Mouse (Mus musculus) neural tube, embryonic 15.5 days (tissue): Measurements from ENCODE around the gene Ptpn22. TPM values are rescaled to one million over a fixed set of nuclear protein-coding genes. Genes with fewer than 3 reads are reported as not detected.
"Not testable (repeated sequence)": the region's sequence is repeated elsewhere in the genome, so short reads cannot be mapped to it uniquely, and the experiment has no call there.

Source experiments
- ATAC-seq: fragments of 200-750 bp; cut with Nextera tagmentation; 2 replicates; pipeline ENCODE4 v1.8.0; 2017; ENCODE audit warnings: mild to moderate bottlenecking, moderate TSS enrichment, moderate library complexity; ENCODE audit not compliant: low FRiP score
- H3K27ac ChIP-seq: fragments of 300-500 bp; sonication (generic); replicated peaks from 2 replicates; pipeline ENCODE4 v1.5.1; 2015; ENCODE audit warnings: mild to moderate bottlenecking, inconsistent platforms
- H3K27me3 ChIP-seq: fragments of 300-500 bp; sonication (generic); replicated peaks from 2 replicates; pipeline ENCODE4 v1.6.1; 2015; ENCODE audit warnings: inconsistent platforms
- H3K36me3 ChIP-seq: fragments of 300-500 bp; sonication (generic); 2 replicates; pipeline ENCODE4 v1.6.1; 2015; ENCODE audit warnings: inconsistent platforms
- H3K4me1 ChIP-seq: fragments of 300-500 bp; sonication (generic); 2 replicates; pipeline ENCODE4 v1.6.1; 2015; ENCODE audit warnings: inconsistent platforms
- H3K4me2 ChIP-seq: fragments of 300-500 bp; sonication (generic); 2 replicates; pipeline ENCODE4 v1.6.1; 2015; ENCODE audit warnings: inconsistent platforms, mild to moderate bottlenecking, moderate library complexity
- H3K4me3 ChIP-seq: fragments of 300-500 bp; sonication (generic); replicated peaks from 2 replicates; pipeline ENCODE4 v1.5.1; 2015; ENCODE audit warnings: mild to moderate bottlenecking, inconsistent platforms
- H3K9ac ChIP-seq: fragments of 300-500 bp; sonication (generic); replicated peaks from 2 replicates; pipeline ENCODE4 v1.6.1; 2015; ENCODE audit warnings: mild to moderate bottlenecking, inconsistent platforms
- H3K9me3 ChIP-seq: fragments of 300-500 bp; sonication (generic); replicated peaks from 2 replicates; pipeline ENCODE4 v1.6.1; 2016; ENCODE audit warnings: inconsistent platforms
- WGBS: fragments of 180-500 bp; shearing (Covaris S2); methylation state at CpG from one replicate; pipeline ENCODE4 v1.1.7; 2015; ENCODE audit warnings: mixed read lengths; 5-methylcytosine and 5-hydroxymethylcytosine counted together
- polyA plus RNA-seq: library from polyadenylated mRNA; unstranded; fragments of >200 nt; fragmentation: Nextera tagmentation; extraction: Ambion mirVana; gene quantifications from 2 replicates; pipeline ENCODE4 v1.2.1, GENCODE M21; 2015

Ptpn22 gene
- 0.33 and 5.6 TPM in 2 replicates for polyA plus RNA-seq

DNA sequence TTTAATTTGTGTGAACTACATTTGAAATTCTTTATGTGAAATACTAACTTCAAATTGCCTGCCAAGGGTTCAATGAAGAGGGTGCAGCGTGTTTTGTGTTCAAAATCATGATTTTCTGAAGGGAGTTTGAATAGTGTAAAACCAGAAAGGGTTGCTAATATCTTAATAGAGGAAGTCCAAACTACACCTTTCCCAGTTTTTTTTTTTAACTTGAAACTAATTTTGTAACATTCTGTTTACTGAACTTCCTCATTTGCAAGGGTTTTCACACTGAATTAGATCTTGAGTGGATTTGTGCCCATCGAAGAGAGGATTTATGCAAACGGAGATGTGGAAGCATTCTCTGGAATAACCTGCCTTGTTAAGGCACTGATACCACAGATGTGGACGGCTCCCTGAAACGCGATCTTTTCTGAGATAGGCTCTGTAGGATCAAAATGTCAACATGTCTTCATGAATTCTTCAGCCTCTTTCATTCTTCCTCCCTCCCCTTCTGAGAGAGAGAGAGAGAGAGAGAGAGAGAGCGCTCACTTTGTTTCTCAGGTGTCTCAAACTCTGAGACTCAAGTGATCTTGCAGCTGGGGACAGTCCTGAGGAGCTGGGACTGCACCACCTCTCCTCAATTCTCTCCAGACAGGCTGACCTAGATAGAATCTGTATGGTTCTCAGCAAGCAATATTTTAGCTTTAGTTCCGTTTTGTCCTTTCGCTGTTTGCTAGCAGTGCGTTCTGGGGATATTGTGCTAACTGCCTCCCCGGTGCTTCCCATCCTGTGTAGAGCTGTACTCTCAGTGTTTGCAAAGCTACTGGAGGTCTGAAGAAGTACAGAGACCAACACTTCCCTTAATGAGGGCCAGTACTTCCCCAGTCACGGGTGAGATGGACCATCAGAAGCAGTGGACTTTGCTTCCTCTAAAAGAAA, at the start of gene Ptpn22:
Gene Ptpn22 (plus strand): TSS at position 915 of the 921 bp plus-strand sequence.
- no peak within 1 kb of the TSS for H3K4me2 ChIP-seq
- H3K4me1 ChIP-seq, result no peaks in the 10 kb centered on the region
- H3K27me3 ChIP-seq, result no peaks in the 10 kb centered on the region
- H3K9me3 ChIP-seq, result no peaks in the 10 kb centered on the region
- H3K4me3 ChIP-seq, result no peak within 1 kb of the TSS
- H3K9ac ChIP-seq, result no peak within 1 kb of the TSS
- no peak for ATAC-seq
- WGBS, result 81% methylated on average over 12 of the region's 12 CpGs
- no peak within 1 kb of the TSS for H3K27ac ChIP-seq
- H3K36me3 ChIP-seq, result no peaks in the 10 kb centered on the region

DNA sequence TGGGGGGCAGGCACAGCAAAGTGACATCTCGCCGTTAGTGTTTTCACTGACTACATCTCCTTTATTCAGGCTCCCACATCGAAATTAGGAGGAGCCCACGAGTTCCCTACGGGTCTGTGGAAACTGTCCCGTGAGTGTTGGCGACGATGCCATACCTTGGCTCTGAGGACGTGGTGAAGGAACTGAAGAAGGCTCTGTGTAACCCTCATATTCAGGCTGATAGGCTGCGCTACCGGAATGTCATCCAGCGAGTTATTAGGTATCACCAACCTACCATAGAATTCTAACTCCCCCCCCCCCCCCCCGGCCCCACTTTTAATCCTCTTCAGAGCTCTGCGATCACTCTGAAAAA, 49.8 kb upstream of the Ptpn22 start:
- H3K4me1 ChIP-seq, result peaks cover 20% of the 10 kb centered on the region
- H3K27me3 ChIP-seq, result no peaks in the 10 kb centered on the region
- peak; percentile 77 for ATAC-seq
- H3K4me2 ChIP-seq, result peak overlapping the region; percentile 75
- no peaks in the 10 kb centered on the region for H3K9me3 ChIP-seq
- H3K4me3 ChIP-seq, result peak overlapping the region; percentile 58
- WGBS, result 3% methylated on average over 14 of the region's 14 CpGs
- H3K9ac ChIP-seq, result peak overlapping the region; percentile 80
- peaks cover 12% of the 10 kb centered on the region for H3K36me3 ChIP-seq
- H3K27ac ChIP-seq, result peak overlapping the region; percentile 92

DNA sequence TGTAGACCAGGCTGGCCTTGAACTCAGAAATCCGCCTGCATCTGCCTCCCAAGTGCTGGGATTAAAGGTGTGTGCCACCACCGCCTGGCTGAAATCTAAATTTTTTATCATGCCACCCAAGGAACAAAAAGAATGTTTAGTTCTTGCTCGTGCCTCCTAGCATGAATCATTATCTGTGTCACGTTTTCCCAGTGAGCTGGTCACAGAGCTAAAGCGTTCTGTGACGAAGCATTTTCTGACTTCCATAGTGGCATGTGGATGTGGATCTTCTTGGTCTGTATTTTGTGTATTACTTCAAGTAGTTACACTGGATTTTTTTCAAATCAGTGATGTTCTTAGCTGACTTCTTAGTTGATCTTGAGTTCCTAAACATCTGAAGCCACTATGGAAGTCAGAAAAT, 48.6 kb upstream of the Ptpn22 start:
- no peak for ATAC-seq
- Histone ChIP-seq H3K36me3 (peaks cover 13% of the 10 kb centered on the region), H3K4me1 (peaks cover 20% of the 10 kb centered on the region), H3K27me3 (no peaks in the 10 kb centered on the region), H3K4me3 (no peak overlapping the region), H3K27ac (no peak overlapping the region), H3K9me3 (no peaks in the 10 kb centered on the region), H3K9ac (no peak overlapping the region), H3K4me2 (no peak overlapping the region)
- WGBS, result 95% methylated on average over 6 of the region's 6 CpGs

DNA sequence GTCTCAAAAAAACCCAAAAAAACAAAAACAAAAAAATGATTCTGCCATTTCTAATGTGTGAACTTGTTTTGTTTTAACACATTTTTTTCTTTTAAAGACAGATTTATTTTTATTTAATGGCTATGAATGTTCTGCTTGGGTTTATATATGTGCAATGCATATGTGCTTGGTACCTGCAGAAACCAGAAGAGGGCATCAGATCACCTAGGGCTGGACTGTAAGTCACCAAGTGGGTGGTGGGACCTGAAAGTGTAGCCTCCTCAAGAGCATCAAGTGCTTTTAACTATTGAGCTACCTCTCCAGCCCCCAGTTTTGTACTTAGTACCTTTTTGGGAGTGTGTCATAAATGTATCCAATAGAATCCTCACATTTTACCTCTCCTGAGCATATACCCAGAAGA, 32.0 kb upstream of the Ptpn22 start:
- Histone ChIP-seq H3K9me3 (no peaks in the 10 kb centered on the region), H3K27me3 (no peaks in the 10 kb centered on the region), H3K9ac (no peak overlapping the region), H3K4me3 (no peak overlapping the region), H3K36me3 (0 out of 2 replicates have a peak, but pooled peaks cover 3% of the 10 kb centered on the region), H3K4me1 (0 out of 2 replicates have a peak, but pooled peaks cover 2% of the 10 kb centered on the region), H3K4me2 (no peak overlapping the region), H3K27ac (no peak overlapping the region)
- no peak for ATAC-seq

DNA sequence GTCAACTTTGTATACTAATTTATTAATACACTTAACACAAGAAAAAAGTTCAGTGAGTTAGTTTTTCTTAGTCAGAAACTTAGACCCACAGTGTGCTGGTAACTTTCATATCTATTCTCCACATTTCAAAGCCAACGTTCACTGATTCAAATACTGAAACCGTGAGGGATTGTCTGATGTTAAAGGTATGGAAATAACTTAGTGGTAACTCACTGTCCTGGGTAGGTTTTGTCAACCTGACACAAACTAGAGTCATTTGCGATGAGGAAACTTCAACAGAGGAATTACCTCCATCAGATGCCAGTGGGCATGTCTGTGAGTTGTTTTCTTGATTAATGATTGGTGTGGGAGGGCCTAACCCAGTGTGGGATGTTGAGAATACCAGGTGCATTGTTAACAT, 30.6 kb upstream of the Ptpn22 start:
- Histone ChIP-seq H3K27me3 (no peaks in the 10 kb centered on the region), H3K4me1 (no peaks in the 10 kb centered on the region), H3K4me3 (no peak overlapping the region), H3K9me3 (no peaks in the 10 kb centered on the region), H3K9ac (no peak overlapping the region), H3K27ac (no peak overlapping the region), H3K36me3 (no peaks in the 10 kb centered on the region), H3K4me2 (no peak overlapping the region)
- ATAC-seq, result no peak
- 91% methylated on average over 3 of the region's 3 CpGs for WGBS

DNA sequence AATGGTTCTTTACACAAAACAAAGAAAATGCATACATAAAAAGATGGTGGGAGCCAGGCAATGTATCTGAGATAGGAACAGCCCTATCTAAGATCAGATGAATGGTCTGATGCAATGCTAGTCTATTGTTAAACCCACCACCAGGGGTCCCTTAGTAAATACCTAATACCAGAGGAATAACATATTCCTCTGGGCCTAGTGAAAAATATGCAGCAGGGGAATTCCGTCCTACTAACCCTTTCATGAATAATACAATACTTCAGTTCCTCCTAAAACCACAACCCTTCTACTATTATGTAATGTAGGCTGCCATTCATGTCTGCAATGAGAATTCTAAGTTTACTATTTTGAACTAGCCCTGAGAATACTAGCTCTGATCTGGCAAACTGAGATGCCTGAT, 28.9 kb upstream of the Ptpn22 start:
- H3K4me2 ChIP-seq, H3K27ac ChIP-seq, H3K36me3 ChIP-seq, H3K4me3 ChIP-seq, H3K9ac ChIP-seq, ATAC-seq, H3K9me3 ChIP-seq, H3K4me1 ChIP-seq, H3K27me3 ChIP-seq: not testable (repeated sequence)
- 54% methylated on average over 1 of the region's 1 CpGs for WGBS

DNA sequence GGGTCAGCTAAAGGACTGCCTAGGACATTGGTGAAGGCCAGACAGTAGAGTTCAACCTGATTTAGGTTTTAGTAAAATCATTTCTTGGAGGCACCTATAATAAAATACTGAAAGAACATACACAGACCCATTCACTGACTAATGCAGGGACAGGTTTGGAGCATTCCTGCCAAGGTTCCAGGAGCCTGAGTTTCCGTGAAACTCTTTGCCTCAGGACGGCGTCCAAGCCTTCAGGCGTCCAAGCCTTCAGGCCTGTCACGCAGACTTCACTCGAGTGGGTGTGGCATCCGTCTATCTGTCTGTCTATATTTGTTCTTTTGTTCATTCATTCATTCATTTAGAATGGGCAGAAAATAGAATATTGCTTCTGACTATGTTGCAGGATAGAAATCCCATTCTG, 28.4 kb upstream of the Ptpn22 start:
- no peak for ATAC-seq
- no peaks in the 10 kb centered on the region for H3K4me1 ChIP-seq
- H3K27ac ChIP-seq, result no peak overlapping the region
- no peaks in the 10 kb centered on the region for H3K9me3 ChIP-seq
- H3K9ac ChIP-seq, result no peak overlapping the region
- H3K27me3 ChIP-seq, result no peaks in the 10 kb centered on the region
- H3K4me3 ChIP-seq, result no peak overlapping the region
- H3K36me3 ChIP-seq, result no peaks in the 10 kb centered on the region
- 85% methylated on average over 7 of the region's 7 CpGs for WGBS
- H3K4me2 ChIP-seq, result no peak overlapping the region

DNA sequence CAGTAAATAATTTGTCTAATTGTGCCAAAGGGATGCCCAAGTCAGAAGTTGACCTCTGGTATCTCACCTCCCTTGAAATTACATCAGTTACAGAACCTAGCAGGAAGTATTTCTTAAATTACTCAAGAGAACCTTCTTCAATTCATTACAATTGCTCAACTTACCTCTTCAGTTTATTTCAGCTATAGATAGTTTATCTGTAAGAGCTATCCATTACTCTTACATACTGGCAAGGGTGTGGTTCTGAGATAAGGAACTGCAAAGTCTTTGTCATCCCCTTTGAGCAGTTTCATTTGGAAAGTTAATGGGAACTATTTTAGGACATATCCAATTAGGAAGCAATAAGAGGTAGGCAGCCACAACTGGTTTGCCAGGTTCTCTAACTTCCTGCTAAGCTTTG, 27.2 kb upstream of the Ptpn22 start, which contains the start of gene Bcl2l15:
Gene Bcl2l15 (plus strand): TSS at position 176 of the 400 bp plus-strand sequence.
- Histone ChIP-seq H3K4me1 (no peaks in the 10 kb centered on the region), H3K27ac (no peak within 1 kb of the TSS), H3K27me3 (no peaks in the 10 kb centered on the region), H3K9me3 (no peaks in the 10 kb centered on the region), H3K4me2 (no peak within 1 kb of the TSS), H3K36me3 (no peaks in the 10 kb centered on the region), H3K4me3 (no peak within 1 kb of the TSS), H3K9ac (no peak within 1 kb of the TSS)
- ATAC-seq, result no peak

DNA sequence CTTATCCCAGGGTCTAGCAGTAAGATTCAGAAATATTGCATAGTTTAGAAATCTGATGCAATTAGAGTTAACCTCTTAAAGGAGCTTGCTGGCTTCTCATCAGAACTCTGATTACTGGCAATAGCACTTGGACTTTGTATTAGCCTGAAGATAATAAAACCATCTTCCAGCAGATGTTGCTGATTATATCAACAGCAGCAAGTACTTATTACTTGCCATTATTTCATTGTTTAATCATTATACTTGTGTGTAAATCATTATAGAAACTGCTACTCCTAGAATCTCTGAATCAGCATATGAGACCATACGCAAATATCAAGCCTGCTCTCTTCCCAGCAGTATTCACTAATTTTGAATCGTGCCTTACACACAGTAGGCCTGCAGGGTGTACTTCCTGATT, 25.6 kb upstream of the Ptpn22 start:
- Histone ChIP-seq H3K4me3 (no peak overlapping the region), H3K4me1 (no peaks in the 10 kb centered on the region), H3K27me3 (no peaks in the 10 kb centered on the region), H3K9me3 (no peaks in the 10 kb centered on the region), H3K4me2 (no peak overlapping the region), H3K27ac (no peak overlapping the region), H3K36me3 (no peaks in the 10 kb centered on the region), H3K9ac (no peak overlapping the region)
- WGBS, result 93% methylated on average over 2 of the region's 2 CpGs
- ATAC-seq, result no peak

DNA sequence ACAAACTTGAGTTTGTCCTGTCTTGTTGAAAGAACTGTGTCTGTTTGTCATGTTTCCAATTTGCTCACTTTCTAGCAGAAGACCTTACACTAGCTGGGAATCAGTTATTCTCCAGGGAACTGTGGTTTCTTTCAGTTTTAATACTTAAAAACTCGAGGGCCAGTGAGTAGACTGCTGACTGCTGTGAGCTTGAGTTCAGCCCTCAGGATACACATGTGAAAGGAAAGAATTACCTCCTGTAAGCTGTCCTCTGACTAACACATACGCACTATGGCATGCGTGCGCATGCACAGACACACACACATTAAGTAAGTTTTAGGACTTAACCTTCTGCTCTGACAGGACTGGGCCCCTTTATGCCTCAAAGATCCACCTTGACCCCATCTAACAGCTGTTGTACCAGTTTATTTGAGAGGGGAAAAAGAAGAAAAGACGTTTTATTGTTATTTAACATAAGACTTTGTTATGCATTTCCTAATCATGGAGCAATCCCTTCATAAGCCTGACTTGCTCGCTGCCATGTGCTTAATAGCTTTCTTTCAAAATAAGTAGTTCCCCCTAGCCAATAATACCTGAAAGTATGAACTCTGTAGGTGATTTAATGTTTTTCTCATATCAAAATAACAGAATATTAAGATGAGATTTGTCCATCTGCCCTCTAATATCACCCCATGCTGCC, 24.2 kb upstream of the Ptpn22 start:
- 83% methylated on average over 6 of the region's 6 CpGs for WGBS

DNA sequence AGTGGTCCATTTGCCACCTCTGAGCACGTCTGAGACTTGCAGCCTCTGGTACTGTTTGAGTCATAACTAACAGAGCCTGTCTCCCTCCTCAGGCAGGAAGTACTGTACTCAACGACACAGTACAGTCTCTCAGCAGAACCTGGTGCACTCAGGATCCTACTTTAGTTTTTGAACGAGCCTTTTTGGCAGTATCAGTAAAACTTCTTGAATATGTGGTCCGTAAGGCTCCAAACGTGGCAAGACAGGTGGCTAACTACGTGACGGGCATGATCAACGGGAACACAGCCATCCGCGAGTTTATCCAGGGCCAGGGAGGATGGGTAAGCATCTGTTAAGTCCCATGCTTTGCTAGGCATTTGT, 23.7 kb upstream of the Ptpn22 start:
- Histone ChIP-seq H3K4me2 (no peak overlapping the region), H3K36me3 (no peaks in the 10 kb centered on the region), H3K27me3 (no peaks in the 10 kb centered on the region), H3K9ac (no peak overlapping the region), H3K4me1 (no peaks in the 10 kb centered on the region), H3K4me3 (no peak overlapping the region), H3K9me3 (no peaks in the 10 kb centered on the region), H3K27ac (no peak overlapping the region)
- ATAC-seq, result no peak
- 80% methylated on average over 10 of the region's 10 CpGs for WGBS

More for the DNA sequence above, 24.2 kb upstream of the Ptpn22 start:
- no peak overlapping the region for H3K4me3 ChIP-seq
- H3K27ac ChIP-seq, result no peak overlapping the region
- H3K4me2 ChIP-seq, result no peak overlapping the region
- H3K4me1 ChIP-seq, result no peaks in the 10 kb centered on the region
- H3K36me3 ChIP-seq, result no peaks in the 10 kb centered on the region
- H3K9ac ChIP-seq, result no peak overlapping the region
- ATAC-seq, result no peak
- no peaks in the 10 kb centered on the region for H3K27me3 ChIP-seq
- no peaks in the 10 kb centered on the region for H3K9me3 ChIP-seq

DNA sequence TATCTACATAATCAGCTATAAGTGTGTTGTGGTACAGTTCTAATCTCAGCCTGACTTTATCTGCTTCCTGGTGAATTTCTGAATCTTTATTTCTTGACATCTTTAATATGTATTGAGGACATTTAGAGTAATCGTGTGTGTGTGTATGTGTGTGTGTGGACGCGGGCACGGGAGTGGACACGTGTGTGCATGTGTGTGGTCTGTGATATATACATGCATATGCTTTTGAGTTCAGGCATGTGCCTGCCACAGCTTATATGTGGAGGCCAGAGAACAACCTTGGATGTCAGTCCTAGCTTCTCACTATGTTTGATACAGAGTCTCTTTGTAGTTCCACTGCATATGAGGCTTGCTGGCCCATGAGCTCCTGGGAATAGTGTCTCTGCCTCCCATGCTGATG, 23.1 kb upstream of the Ptpn22 start:
- Histone ChIP-seq H3K36me3 (no peaks in the 10 kb centered on the region), H3K4me3 (no peak overlapping the region), H3K27me3 (no peaks in the 10 kb centered on the region), H3K27ac (no peak overlapping the region), H3K4me1 (no peaks in the 10 kb centered on the region), H3K9me3 (no peaks in the 10 kb centered on the region), H3K9ac (no peak overlapping the region), H3K4me2 (no peak overlapping the region)
- WGBS, result 95% methylated on average over 5 of the region's 5 CpGs
- no peak for ATAC-seq
